Mouse (Mus musculus) adrenal gland, adult (tissue): ENCODE measurements at regions not wholly inside any gene's neighbourhood (a gene's known extent, or its start where the extent isn't known, plus 50 kb on each side); places are given as distances from the start of the nearest gene placed in this dataset.
"Not testable (repeated sequence)": the region's sequence is repeated elsewhere in the genome, so short reads cannot be mapped to it uniquely, and the experiment has no call there.

Experiments used
- DNase-seq, 2 experiments: peaks; one replicate each; pipeline ENCODE4 v3.0.0; 2022 to 2023; ENCODE audit warnings: low spot score in 1 of 2; ENCODE audit not compliant: inconsistent age in 2 of 2

GRCm38 (mm10) chr8:126877039-126877365 lies 68.6 kb downstream of the Tomm20 start:
- no peak for DNase-seq

GRCm38 (mm10) chr8:126876300-126877038 lies 69.2 kb downstream of the Tomm20 start:
- peak in 1 of 2 experiments; percentile 67 for DNase-seq

GRCm38 (mm10) chr8:126875491-126876155 lies 70.0 kb downstream of the Tomm20 start:
- DNase-seq: no peak

- no peak for DNase-seq
Observed at GRCm38 (mm10) chr8:126874846-126875245, 70.8 kb downstream of the Tomm20 start.

GRCm38 (mm10) chr8:126874126-126874730 lies 71.4 kb downstream of the Tomm20 start:
- DNase-seq: no peak

- DNase-seq: no peak
Observed at GRCm38 (mm10) chr8:126873306-126873705, 72.3 kb downstream of the Tomm20 start.

GRCm38 (mm10) chr8:126872574-126872973 lies 73.1 kb downstream of the Tomm20 start:
- peak; percentile 66 to 72 for DNase-seq

GRCm38 (mm10) chr8:126872133-126872532 lies 73.5 kb downstream of the Tomm20 start:
- DNase-seq: no peak

- no peak for DNase-seq
Observed at GRCm38 (mm10) chr8:126869464-126869850, 76.2 kb downstream of the Tomm20 start.

- DNase-seq: peak in 1 of 2 experiments; percentile 74
Observed at GRCm38 (mm10) chr8:126868831-126869463, 76.7 kb downstream of the Tomm20 start.

GRCm38 (mm10) chr8:126867121-126867988 lies 78.3 kb downstream of the Tomm20 start:
- DNase-seq: peak in 1 of 2 experiments; percentile 59

- no peak for DNase-seq
Observed at GRCm38 (mm10) chr8:126864314-126864948, 81.2 kb downstream of the Tomm20 start.

- DNase-seq: not testable (repeated sequence)
Observed at GRCm38 (mm10) chr8:126863661-126864060, 82.0 kb downstream of the Tomm20 start.

GRCm38 (mm10) chr8:126861754-126862153 lies 83.9 kb downstream of the Tomm20 start:
- DNase-seq: no peak

GRCm38 (mm10) chr8:126860630-126861029 lies 85.0 kb downstream of the Tomm20 start:
- no peak for DNase-seq

GRCm38 (mm10) chr8:126859706-126860424 lies 85.8 kb downstream of the Tomm20 start:
- DNase-seq: no peak

- no peak for DNase-seq
Observed at GRCm38 (mm10) chr8:126857307-126858203, 88.1 kb downstream of the Tomm20 start.

- no peak for DNase-seq
Observed at GRCm38 (mm10) chr8:126855914-126856313, 89.7 kb downstream of the Tomm20 start.
